Mouse (Mus musculus) adrenal gland, adult 8-10 months (tissue): ENCODE measurements at regions not wholly inside any gene's neighbourhood (a gene's known extent, or its start where the extent isn't known, plus 50 kb on each side); places are given as distances from the start of the nearest gene placed in this dataset.
A peak's percentile ranks its signal among the peaks of the same experiment; 100 is the strongest.

Experiments
- DNase-seq: peaks from one replicate; pipeline ENCODE4 v3.0.0; 2022

DNA sequence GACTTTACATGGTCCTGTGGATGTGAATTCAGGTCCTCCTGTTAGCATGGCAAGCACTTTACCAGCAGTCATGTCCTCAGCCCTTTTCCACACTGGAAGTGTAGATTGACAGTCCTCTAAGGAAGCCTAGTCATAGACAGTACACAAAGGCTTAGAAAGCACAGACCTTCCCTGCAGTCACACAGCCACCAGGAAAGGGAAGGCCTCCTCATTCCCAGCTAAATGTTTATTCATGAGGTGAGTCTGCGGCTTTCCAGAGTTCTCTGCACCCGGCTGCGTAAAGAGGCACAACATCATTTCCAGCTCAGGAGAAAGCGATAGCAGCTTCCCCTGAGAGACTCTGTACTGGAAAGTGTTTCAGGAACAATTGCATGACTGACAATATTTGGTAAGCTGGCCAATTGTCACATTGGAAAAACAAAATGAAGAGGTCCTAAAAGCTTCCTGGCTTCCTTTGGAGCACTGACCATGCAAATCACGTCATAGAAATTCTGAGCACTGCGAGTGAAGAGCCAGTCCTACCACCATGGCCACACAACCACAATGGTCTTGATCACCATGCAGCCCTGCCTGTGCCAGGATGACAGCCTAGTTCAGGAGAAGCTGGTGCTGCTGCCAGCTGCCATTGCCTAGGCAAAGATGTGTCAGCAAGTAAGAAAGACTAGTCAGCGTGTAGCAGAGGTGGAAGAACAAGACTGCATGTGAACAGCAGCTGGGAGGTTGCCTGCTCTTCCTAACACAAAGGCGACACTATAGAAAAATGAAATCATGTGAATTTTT is 252.2 kb upstream of the Tbl1xr1 start:
- DNase-seq: no peak

- no peak for DNase-seq
These were observed 251.4 kb upstream of the Tbl1xr1 start for GRCm38 (mm10) chr3:21824913-21825610.

DNA sequence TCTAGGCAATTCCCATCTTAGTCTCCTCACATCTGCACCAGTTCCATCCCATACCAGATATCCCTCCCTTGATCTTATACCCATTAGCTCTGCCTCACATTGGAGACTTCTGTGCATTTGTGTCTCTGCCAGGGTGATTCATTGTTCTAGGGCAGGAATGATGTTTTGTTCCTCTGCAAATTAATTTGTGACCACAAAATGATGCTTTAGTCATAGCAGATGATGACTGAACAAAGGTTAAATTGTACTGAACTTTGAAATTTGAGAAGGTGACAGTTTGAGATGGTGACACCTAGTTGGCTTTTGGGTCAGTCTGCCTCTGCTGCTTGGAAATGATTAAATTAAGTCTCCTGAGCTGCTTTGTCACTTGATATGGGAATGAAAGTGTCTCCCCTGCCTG is 248.8 kb upstream of the Tbl1xr1 start:
- DNase-seq: no peak

- no peak for DNase-seq
These were observed 243.3 kb upstream of the Tbl1xr1 start for GRCm38 (mm10) chr3:21833111-21833510.

GRCm38 (mm10) chr3:21835526-21835925 is 240.9 kb upstream of the Tbl1xr1 start:
- no peak for DNase-seq

GRCm38 (mm10) chr3:21837297-21837946 is 239.0 kb upstream of the Tbl1xr1 start:
- no peak for DNase-seq

- no peak for DNase-seq
These were observed 235.5 kb upstream of the Tbl1xr1 start for GRCm38 (mm10) chr3:21840751-21841488.

- DNase-seq: no peak
These were observed 234.9 kb upstream of the Tbl1xr1 start for GRCm38 (mm10) chr3:21841506-21841905.

DNA sequence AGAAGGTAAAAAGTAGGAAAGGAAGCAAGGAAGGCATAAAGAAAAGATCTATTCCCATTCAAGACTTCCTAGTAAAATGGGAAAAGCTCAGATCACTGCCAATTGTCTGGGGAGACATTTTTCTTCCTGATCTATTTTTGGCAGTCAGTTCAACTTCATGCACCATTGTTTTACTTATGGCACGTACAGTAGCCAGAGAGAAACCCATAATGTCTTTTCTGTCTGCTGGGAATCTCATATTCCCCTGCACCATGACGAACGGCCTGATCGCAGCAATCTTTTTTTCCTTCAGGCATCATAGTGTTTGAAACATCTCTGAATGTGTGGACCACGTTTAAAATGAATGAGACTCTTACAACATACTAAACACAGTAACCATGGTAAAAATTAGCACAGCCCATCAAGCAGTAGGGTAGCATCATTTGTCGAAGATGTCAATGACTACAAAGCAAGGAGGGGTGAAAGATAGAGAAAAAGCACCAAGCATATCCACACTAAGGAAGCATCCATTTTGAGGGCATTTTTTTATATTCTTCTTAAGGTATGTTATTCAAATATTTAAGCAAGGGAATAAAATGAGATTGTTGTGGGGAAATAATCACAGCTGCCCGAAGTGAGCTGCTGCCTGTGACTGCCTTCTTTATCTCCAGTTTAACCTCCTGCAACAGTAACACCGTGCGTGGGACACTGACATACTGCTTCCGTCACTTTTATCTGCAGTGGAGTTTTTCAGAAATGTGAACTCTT is 233.7 kb upstream of the Tbl1xr1 start:
- DNase-seq: peak; percentile 39

- peak; percentile 32 for DNase-seq
These were observed 233.1 kb upstream of the Tbl1xr1 start for GRCm38 (mm10) chr3:21843292-21843852.

- DNase-seq: no peak
These were observed 226.6 kb upstream of the Tbl1xr1 start for GRCm38 (mm10) chr3:21849831-21850230.

GRCm38 (mm10) chr3:21850977-21851376 is 225.5 kb upstream of the Tbl1xr1 start:
- DNase-seq: no peak

DNA sequence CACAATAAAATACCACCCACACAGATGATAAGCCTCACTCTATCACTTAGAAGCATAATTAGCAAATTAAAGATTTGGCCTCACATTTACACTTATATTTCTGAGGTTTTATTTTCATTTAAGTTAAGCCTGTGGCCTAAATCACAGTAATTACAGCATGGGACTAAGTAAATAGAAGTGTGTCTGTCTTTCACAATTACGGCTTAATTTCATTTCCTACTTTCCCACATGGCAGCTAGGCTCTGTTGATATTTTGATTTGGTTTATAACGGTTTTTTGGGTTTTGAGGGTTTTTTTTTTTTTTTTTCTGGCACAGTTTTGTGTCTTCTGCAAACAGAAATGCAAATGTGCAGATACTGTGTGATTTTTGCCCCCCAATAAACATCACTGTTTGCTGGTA is 222.1 kb upstream of the Tbl1xr1 start:
- DNase-seq: no peak

DNA sequence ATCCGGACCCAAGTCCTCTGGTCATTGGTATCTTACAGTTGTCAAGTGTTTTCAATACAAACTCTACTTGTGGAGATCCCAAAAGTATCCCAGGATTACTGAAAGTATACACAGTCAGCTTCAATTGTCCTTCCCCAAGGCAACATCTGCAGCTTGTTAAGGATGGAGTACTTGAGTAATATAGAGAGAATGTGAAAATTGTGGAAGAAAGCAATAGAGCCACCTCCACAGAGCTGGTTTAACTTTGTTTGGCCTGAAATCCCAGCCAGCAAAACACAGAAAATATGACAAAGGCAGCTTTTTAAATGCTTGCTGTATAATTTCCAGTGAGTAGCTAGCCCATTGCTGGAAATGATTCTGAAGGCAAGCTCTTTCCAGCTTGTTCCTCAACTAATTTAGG is 217.0 kb upstream of the Tbl1xr1 start:
- no peak for DNase-seq

GRCm38 (mm10) chr3:21860915-21861635 is 215.4 kb upstream of the Tbl1xr1 start:
- no peak for DNase-seq

DNA sequence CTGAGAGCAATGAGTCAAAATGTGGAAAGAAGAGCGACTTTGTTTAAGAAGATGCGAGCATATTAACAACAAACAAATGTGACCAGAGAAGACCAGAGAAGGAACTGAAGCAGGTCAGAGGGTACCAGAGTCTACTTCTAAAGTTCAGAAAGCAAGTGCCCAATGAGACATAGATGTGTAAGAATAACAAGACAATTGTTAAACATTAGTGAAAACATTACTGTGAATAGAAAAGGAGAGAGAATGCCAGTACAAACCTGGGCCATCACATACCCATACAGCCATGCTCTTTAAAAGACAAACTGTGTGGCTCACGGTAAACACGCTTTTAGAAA is 214.8 kb upstream of the Tbl1xr1 start:
- DNase-seq: no peak

DNA sequence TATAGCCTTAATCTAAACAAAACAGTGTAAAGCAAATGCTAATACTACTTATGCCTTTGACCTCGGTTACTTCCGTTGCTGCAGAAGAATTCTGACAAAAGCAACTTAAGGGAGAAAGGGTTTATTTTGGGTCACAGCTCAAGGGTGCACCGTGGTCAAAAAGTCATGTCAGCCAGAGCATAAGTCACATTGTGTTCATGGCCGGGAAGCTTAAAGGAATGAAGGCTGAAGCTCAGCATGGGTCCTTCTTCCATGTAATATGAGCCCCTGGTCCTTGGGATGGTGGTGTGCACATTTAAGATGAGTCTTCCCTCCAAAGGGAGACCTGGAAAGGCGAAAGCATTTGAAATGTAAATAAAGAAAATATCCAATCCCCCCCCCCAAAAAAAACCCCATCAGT is 212.1 kb upstream of the Tbl1xr1 start:
- no peak for DNase-seq

- no peak for DNase-seq
These were observed 210.6 kb upstream of the Tbl1xr1 start for GRCm38 (mm10) chr3:21865856-21866255.

DNA sequence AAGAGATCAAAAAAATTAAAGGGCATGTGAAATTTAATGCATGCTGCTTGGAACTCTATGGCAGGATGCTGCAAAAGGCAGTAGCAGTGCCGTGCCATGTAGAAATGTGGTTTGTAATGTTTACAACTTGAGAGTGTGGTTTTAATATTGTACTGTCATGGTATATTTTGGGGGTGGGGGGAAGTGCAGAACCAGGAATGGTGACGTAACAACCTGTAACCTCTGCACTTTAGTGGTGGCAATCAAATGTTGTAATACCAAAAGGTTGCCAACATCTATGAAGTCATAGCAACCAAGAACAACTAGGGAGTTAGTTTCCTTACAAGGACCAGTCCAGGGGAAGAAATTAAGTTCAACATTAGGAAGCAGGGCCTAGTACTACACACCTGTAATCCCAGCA is 198.1 kb upstream of the Tbl1xr1 start:
- DNase-seq: no peak

GRCm38 (mm10) chr3:21884216-21884615 is 192.2 kb upstream of the Tbl1xr1 start:
- no peak for DNase-seq

GRCm38 (mm10) chr3:21888710-21889109 is 187.7 kb upstream of the Tbl1xr1 start:
- DNase-seq: no peak
